Mouse (Mus musculus): ENCODE measurements around the gene Rnaseh2a.

- no peak for TF ChIP-seq GATA1 (IDR thresholded peaks at IDR 0.05; ENCODE audit: borderline replicate concordance, low read length)
- no peak for TF ChIP-seq CTCF (IDR thresholded peaks at IDR 0.05; ENCODE audit: low read depth, low read length)
- TF ChIP-seq TAL1 (conservative IDR thresholded peaks at IDR 0.05; ENCODE audit: low read depth, low read length) = no peak
These were observed 16.3 kb upstream of the Rnaseh2a start for GRCm38 (mm10) chr8:84985684-84986378.
